Mouse (Mus musculus) MEL (cell line): ENCODE data around the gene Stxbp1.

Source experiments
- CHD1 ChIP-seq: IDR thresholded peaks from 2 replicates; pipeline ENCODE4 v1.6.1; 2012; ENCODE audit warnings: low read depth, mild to moderate bottlenecking, inconsistent platforms, low read length, improper control_type of control experiment
- CTCF ChIP-seq, 3 experiments: IDR thresholded peaks in 2 of 3; conservative IDR thresholded peaks in 1 of 3; 2 replicates each; pipeline ENCODE4 v1.5.1; 2011 to 2012; ENCODE audit warnings: low read length in 3 of 3, low read depth in 2 of 3, mild to moderate bottlenecking in 2 of 3, improper control_type of control experiment in 1 of 3, inconsistent platforms in 1 of 3, mixed read lengths in 1 of 3, moderate library complexity in 1 of 3; ENCODE audit not compliant: control insufficient read depth in 1 of 3, insufficient read depth in 1 of 3, poor library complexity in 1 of 3, severe bottlenecking in 1 of 3
- EP300 ChIP-seq, 2 experiments: IDR thresholded peaks; 2 replicates each; pipeline ENCODE4 v1.6.1; 2011; ENCODE audit warnings: improper control_type of control experiment in 2 of 2, low read length in 2 of 2, low read depth in 1 of 2, mild to moderate bottlenecking in 1 of 2
- POLR2A ChIP-seq, 2 experiments: IDR thresholded peaks; 2 replicates each; pipeline ENCODE4 v1.6.1; 2011 to 2012; ENCODE audit warnings: low read length in 2 of 2, mild to moderate bottlenecking in 2 of 2, control low read depth in 1 of 2, improper control_type of control experiment in 1 of 2, low read depth in 1 of 2, moderate library complexity in 1 of 2; ENCODE audit not compliant: control insufficient read depth in 1 of 2, insufficient read depth in 1 of 2, poor library complexity in 1 of 2
- TCF12 ChIP-seq: IDR thresholded peaks from 2 replicates; pipeline ENCODE4 v1.6.1; 2014; ENCODE audit warnings: low read depth, mild to moderate bottlenecking, inconsistent platforms, low read length, improper control_type of control experiment, moderate library complexity
- ZNF384 ChIP-seq: IDR thresholded peaks from 2 replicates; pipeline ENCODE4 v1.6.1; 2012; ENCODE audit warnings: low read depth, mild to moderate bottlenecking, inconsistent platforms, low read length, improper control_type of control experiment

- TF ChIP-seq CHD1 (no peak), CTCF (IDR thresholded peaks at IDR 0.05 in 2 of 3, conservative IDR thresholded peaks at IDR 0.05 in 1 of 3; ENCODE audit: control insufficient read depth in 1 of 3, insufficient read depth in 1 of 3, low read depth in 2 of 3, low read length in 3 of 3, poor library complexity in 1 of 3, severe bottlenecking in 1 of 3) (no peak), POLR2A (IDR thresholded peaks at IDR 0.05; ENCODE audit: control insufficient read depth in 1 of 2, insufficient read depth in 1 of 2, low read depth in 1 of 2, low read length in 2 of 2, poor library complexity in 1 of 2) (no peak), ZNF384 (no peak), EP300 (IDR thresholded peaks at IDR 0.05; ENCODE audit: low read depth in 1 of 2, low read length in 2 of 2) (no peak), TCF12 (no peak)
Observed at GRCm38 (mm10) chr2:32816497-32816896, 30.5 kb downstream of the Stxbp1 start.
